Mouse (Mus musculus) spleen, adult 2 months (tissue): Measurements from ENCODE around the gene Slc18b1. TPM values are rescaled to one million over a fixed set of nuclear protein-coding genes. Genes with fewer than 3 reads are reported as not detected.

Source experiments
- DNase-seq, 2 experiments: peaks; one replicate each; pipeline versions ENCODE4 v3.0.0 to v3.0.0-alpha.2; 2012 to 2021; ENCODE audit warnings: low spot score in 2 of 2, low read depth in 1 of 2
- H3K27ac ChIP-seq: fragments of 200-500 bp; 2 replicates; pipeline ENCODE4 v1.5.1; 2012; ENCODE audit warnings: low read length, inconsistent platforms; ENCODE audit not compliant: insufficient read depth
- H3K27me3 ChIP-seq: fragments of 200-500 bp; 2 replicates; pipeline ENCODE4 v1.6.1; 2012; ENCODE audit warnings: mild to moderate bottlenecking, moderate library complexity, low read length, inconsistent platforms; ENCODE audit not compliant: control insufficient read depth, insufficient read depth
- H3K36me3 ChIP-seq: fragments of 200-500 bp; 2 replicates; pipeline ENCODE4 v1.6.1; 2012; ENCODE audit warnings: mild to moderate bottlenecking, low read length, inconsistent platforms; ENCODE audit not compliant: control insufficient read depth, insufficient read depth
- H3K4me1 ChIP-seq: fragments of 200-500 bp; 2 replicates; pipeline ENCODE4 v1.6.1; 2011; ENCODE audit warnings: inconsistent platforms; ENCODE audit not compliant: control insufficient read depth, insufficient read depth, insufficient read length
- H3K4me3 ChIP-seq: fragments of 200-500 bp; 2 replicates; pipeline ENCODE4 v1.5.1; 2011; ENCODE audit warnings: mild to moderate bottlenecking, inconsistent platforms; ENCODE audit not compliant: insufficient read depth, insufficient read length; ENCODE audit errors: extremely low read depth
- CTCF ChIP-seq: fragments of 200-500 bp; IDR thresholded peaks from 2 replicates; pipeline ENCODE4 v1.5.1; 2011; ENCODE audit warnings: mild to moderate bottlenecking, inconsistent platforms; ENCODE audit not compliant: insufficient read depth, insufficient read length, insufficient replicate concordance; ENCODE audit errors: extremely low read depth
- POLR2A ChIP-seq: fragments of 200-500 bp; IDR thresholded peaks from 2 replicates; pipeline ENCODE4 v1.6.1; 2011; ENCODE audit warnings: low read depth, low read length, inconsistent platforms
- WGBS: fragments of 180-500 bp; shearing (Covaris S2); methylation state at CpG from one replicate; pipeline ENCODE4 v1.1.7; 2018; 5-methylcytosine and 5-hydroxymethylcytosine counted together
- polyA plus RNA-seq: library from polyadenylated mRNA; depleted of rRNA; stranded (reverse); fragments of >200 nt; gene quantifications from 2 replicates; pipeline ENCODE4 v1.2.3, GENCODE M21; 2012; rRNA removed

Gene Slc18b1
- polyA plus RNA-seq, 1 experiment: 1.1 TPM

GRCm38 (mm10) chr10:23852096-23852495, 55.3 kb downstream of the Slc18b1 start:
- Histone ChIP-seq H3K27me3 (no peaks in the 10 kb centered on the region), H3K27ac (no peak overlapping the region), H3K36me3 (no peaks in the 10 kb centered on the region), H3K4me1 (no peaks in the 10 kb centered on the region), H3K4me3 (no peak overlapping the region)
- TF ChIP-seq CTCF: no peak
- TF ChIP-seq POLR2A: no peak
- no peak for DNase-seq
- 84% methylated on average over 2 of the region's 2 CpGs for WGBS

- Histone ChIP-seq H3K4me3 (no peak overlapping the region), H3K27me3 (no peaks in the 10 kb centered on the region), H3K27ac (no peak overlapping the region), H3K4me1 (no peaks in the 10 kb centered on the region), H3K36me3 (no peaks in the 10 kb centered on the region)
- TF ChIP-seq CTCF: no peak
- TF ChIP-seq POLR2A: no peak
- 66% methylated on average over 9 of the region's 9 CpGs for WGBS
- no peak for DNase-seq
These were observed 67.9 kb downstream of the Slc18b1 start for GRCm38 (mm10) chr10:23864362-23865312.

Other genes with a start within 250 kb of the Slc18b1 start
- gene Rps12, start 9.7 kb upstream of the Slc18b1 start, polyA plus RNA-seq: 1,677 and 2,344 TPM in 2 replicates
- 1.8 and 2.2 TPM in 2 replicates for gene Vnn3, start 54.5 kb downstream of the Slc18b1 start, polyA plus RNA-seq
- gene Vnn1, start 97.7 kb downstream of the Slc18b1 start, polyA plus RNA-seq: 0.08 and 0.20 TPM in 2 replicates
- gene Taar1, start 123.4 kb downstream of the Slc18b1 start, polyA plus RNA-seq: not detected in 2 replicates
- gene Taar2, start 141.6 kb downstream of the Slc18b1 start, polyA plus RNA-seq: not detected in 2 replicates
- not detected in 2 replicates for gene Taar3, start 152.6 kb downstream of the Slc18b1 start, polyA plus RNA-seq
- not detected in 2 replicates for gene Taar4, start 163.5 kb downstream of the Slc18b1 start, polyA plus RNA-seq
- gene Taar5, start 173.7 kb downstream of the Slc18b1 start, polyA plus RNA-seq: not detected in 2 replicates
- gene Taar6, start 188.7 kb downstream of the Slc18b1 start, polyA plus RNA-seq: not detected in 2 replicates
- gene Taar7a, start 196.5 kb downstream of the Slc18b1 start, polyA plus RNA-seq: not detected in 2 replicates
- gene Taar7b, start 203.0 kb downstream of the Slc18b1 start, polyA plus RNA-seq: not detected in 2 replicates
- not detected in 2 replicates for gene Taar7d, start 230.2 kb downstream of the Slc18b1 start, polyA plus RNA-seq
- not detected in 2 replicates for gene Taar7e, start 240.6 kb downstream of the Slc18b1 start, polyA plus RNA-seq